Mouse (Mus musculus) megakaryocyte, embryonic 14.5 days (primary cell): ENCODE results near the gene Golga2.

ENCODE experiments used
- FLI1 ChIP-seq: IDR thresholded peaks from 2 replicates; pipeline ENCODE4 v1.6.1; 2012; ENCODE audit warnings: low read length, inconsistent platforms, mixed read lengths
- GATA1 ChIP-seq: IDR thresholded peaks from 3 replicates; pipeline ENCODE4 v1.6.1; 2012; ENCODE audit warnings: mixed read lengths, low read length, inconsistent platforms, borderline replicate concordance

DNA sequence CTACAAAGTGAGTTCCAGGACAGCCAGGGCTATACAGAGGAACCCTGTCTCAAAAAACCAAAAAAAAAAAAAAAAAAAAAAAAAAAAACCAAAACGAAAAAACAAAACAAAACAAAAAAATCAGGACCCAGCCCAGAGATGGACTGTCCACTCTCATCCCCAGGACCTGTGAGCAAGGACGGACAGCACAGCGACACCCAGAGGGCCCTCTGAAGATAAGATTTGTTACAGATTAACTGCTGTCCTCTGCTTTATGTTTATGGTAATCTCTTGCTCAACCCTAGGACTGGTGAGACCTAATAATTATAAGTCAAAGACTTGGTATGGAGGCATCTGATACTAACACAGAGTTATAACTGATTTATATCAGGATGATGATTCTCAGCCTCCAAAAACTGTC is 11.4 kb upstream of the Golga2 start:
- TF ChIP-seq GATA1 (no peak), FLI1 (no peak)
